Mouse (Mus musculus) lung, postnatal 0 days (tissue): ENCODE results near the gene Alk.

Source experiments
- CTCF ChIP-seq: IDR thresholded peaks from 2 replicates; pipeline ENCODE4 v1.5.1; 2016; ENCODE audit warnings: antibody characterized with exemption, mild to moderate bottlenecking
- EP300 ChIP-seq: IDR thresholded peaks from 2 replicates; pipeline ENCODE4 v1.6.1; 2016; ENCODE audit warnings: antibody characterized with exemption, mild to moderate bottlenecking, control low read depth

DNA sequence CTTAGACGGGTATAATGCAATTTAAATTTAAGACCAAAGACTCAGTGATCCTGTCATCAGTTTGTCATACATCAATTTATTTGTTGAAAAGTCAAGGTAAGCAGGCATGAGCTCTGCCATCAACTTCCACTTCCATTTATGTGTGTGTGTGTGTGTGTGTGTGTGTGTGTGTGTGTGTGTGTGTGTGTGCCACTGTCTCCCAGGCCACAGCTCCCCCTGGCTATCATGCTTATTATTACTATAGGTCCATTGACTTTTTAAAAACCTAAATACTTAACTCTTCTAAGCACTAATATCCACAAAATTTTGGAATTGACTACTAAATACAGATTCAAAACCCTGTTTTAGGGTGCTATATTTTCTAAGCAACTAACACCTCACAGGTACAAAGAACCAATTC is 308.1 kb downstream of the Alk start:
- TF ChIP-seq CTCF (no peak), EP300 (no peak)
